Mouse (Mus musculus) CH12.LX (cell line): ENCODE measurements around the gene Cxcl13. TPM values are rescaled to one million over a fixed set of nuclear protein-coding genes. Genes with fewer than 3 reads are reported as not detected.
A peak's percentile ranks its signal among the peaks of the same experiment; 100 is the strongest.
"Not testable (repeated sequence)": the region's sequence is repeated elsewhere in the genome, so short reads cannot be mapped to it uniquely, and the experiment has no call there.

ENCODE experiments used
- DNase-seq: peaks from one replicate; pipeline ENCODE4 v3.0.0-alpha.2; 2013; ENCODE audit errors: extremely low read depth
- H3K27ac ChIP-seq: 2 replicates; pipeline ENCODE4 v1.5.1; 2012; ENCODE audit warnings: low read depth, mild to moderate bottlenecking, control low read depth, moderate library complexity; ENCODE audit not compliant: insufficient read depth
- H3K27me3 ChIP-seq: replicated peaks from 2 replicates; pipeline ENCODE3; 2012; ENCODE audit warnings: inconsistent platforms
- H3K36me3 ChIP-seq, 2 experiments: replicated peaks in 1 of 2; 2 replicates each; pipeline versions ENCODE3 to v1.6.1; 2012; ENCODE audit warnings: inconsistent platforms in 1 of 2, low read length in 1 of 2, mild to moderate bottlenecking in 1 of 2, mixed read lengths in 1 of 2, moderate library complexity in 1 of 2; ENCODE audit not compliant: control insufficient read depth in 1 of 2, insufficient read depth in 1 of 2
- H3K4me1 ChIP-seq, 2 experiments: 2 replicates each; pipeline ENCODE4 v1.6.1; 2012; ENCODE audit warnings: inconsistent platforms in 1 of 2, moderate library complexity in 1 of 2; ENCODE audit not compliant: insufficient read depth in 2 of 2, control insufficient read depth in 1 of 2
- H3K4me2 ChIP-seq: 2 replicates; pipeline ENCODE4 v1.6.1; 2012; ENCODE audit warnings: low read depth, mild to moderate bottlenecking, control low read depth; ENCODE audit not compliant: poor library complexity, insufficient read depth, severe bottlenecking
- H3K4me3 ChIP-seq, 3 experiments: fragments of 150-350 bp in 1 of 3; sonication (generic) in 1 of 3; replicated peaks in 1 of 3; 2 replicates each; pipeline versions ENCODE3 to v1.5.1; 2011 to 2012; ENCODE audit warnings: low read depth in 2 of 3, low read length in 2 of 3, mild to moderate bottlenecking in 2 of 3, moderate library complexity in 2 of 3, control low read depth in 1 of 3, improper control_type of control experiment in 1 of 3, inconsistent platforms in 1 of 3, mixed read lengths in 1 of 3; ENCODE audit not compliant: poor library complexity in 1 of 3
- H3K79me2 ChIP-seq: replicated peaks from 2 replicates; pipeline ENCODE4 v1.6.1; 2012; ENCODE audit warnings: mild to moderate bottlenecking, moderate library complexity; ENCODE audit not compliant: control insufficient read depth, poor library complexity, insufficient read depth, severe bottlenecking; ENCODE audit errors: extremely low read depth
- H3K9ac ChIP-seq: 2 replicates; pipeline ENCODE4 v1.6.1; 2012; ENCODE audit warnings: low read depth, mild to moderate bottlenecking, control low read depth, moderate library complexity; ENCODE audit not compliant: insufficient read depth
- H3K9me3 ChIP-seq: replicated peaks from 2 replicates; pipeline ENCODE3; 2012; ENCODE audit warnings: low read length, inconsistent platforms, mixed read lengths
- BHLHE40 ChIP-seq: IDR thresholded peaks from 2 replicates; pipeline ENCODE4 v1.6.1; 2011; ENCODE audit warnings: mild to moderate bottlenecking, low read depth, low read length, improper control_type of control experiment
- CHD1 ChIP-seq: IDR thresholded peaks from 2 replicates; pipeline ENCODE4 v1.6.1; 2012; ENCODE audit warnings: low read depth, low read length, improper control_type of control experiment, inconsistent platforms
- CTCF ChIP-seq, 2 experiments: IDR thresholded peaks in 1 of 2; conservative IDR thresholded peaks in 1 of 2; 2 replicates each; pipeline ENCODE4 v1.5.1; 2011 to 2012; ENCODE audit warnings: low read depth in 2 of 2, low read length in 2 of 2, improper control_type of control experiment in 1 of 2, inconsistent platforms in 1 of 2, mild to moderate bottlenecking in 1 of 2, moderate library complexity in 1 of 2
- E2F4 ChIP-seq: IDR thresholded peaks from 2 replicates; pipeline ENCODE4 v1.6.1; 2011; ENCODE audit warnings: low read depth, low read length, improper control_type of control experiment; ENCODE audit not compliant: insufficient replicate concordance
- HCFC1 ChIP-seq: IDR thresholded peaks from 2 replicates; pipeline ENCODE4 v1.6.1; 2012; ENCODE audit warnings: low read depth, mild to moderate bottlenecking, inconsistent platforms, low read length, improper control_type of control experiment
- JUN ChIP-seq: IDR thresholded peaks from 2 replicates; pipeline ENCODE4 v1.6.1; 2011; ENCODE audit warnings: low read depth, mild to moderate bottlenecking, low read length, improper control_type of control experiment, moderate library complexity; ENCODE audit not compliant: insufficient read depth
- MAX ChIP-seq: IDR thresholded peaks from 2 replicates; pipeline ENCODE4 v1.6.1; 2011; ENCODE audit warnings: low read length, improper control_type of control experiment
- MXI1 ChIP-seq: IDR thresholded peaks from 2 replicates; pipeline ENCODE4 v1.6.1; 2011; ENCODE audit warnings: mild to moderate bottlenecking, low read depth, low read length, improper control_type of control experiment
- MYC ChIP-seq: IDR thresholded peaks from 2 replicates; pipeline ENCODE4 v1.6.1; 2011; ENCODE audit warnings: low read depth, mild to moderate bottlenecking, improper control_type of control experiment, low read length
- RAD21 ChIP-seq: IDR thresholded peaks from 2 replicates; pipeline ENCODE4 v1.6.1; 2011; ENCODE audit warnings: low read depth, mild to moderate bottlenecking, low read length, improper control_type of control experiment, moderate library complexity
- SIN3A ChIP-seq: IDR thresholded peaks from 2 replicates; pipeline ENCODE4 v1.6.1; 2012; ENCODE audit warnings: low read length, improper control_type of control experiment, inconsistent platforms
- SMC3 ChIP-seq: IDR thresholded peaks from 2 replicates; pipeline ENCODE4 v1.6.1; 2011; ENCODE audit warnings: low read depth, low read length, improper control_type of control experiment
- TBP ChIP-seq: conservative IDR thresholded peaks from 2 replicates; pipeline ENCODE4 v1.6.1; 2011; ENCODE audit warnings: low read depth, low read length, improper control_type of control experiment
- ZNF384 ChIP-seq: IDR thresholded peaks from 2 replicates; pipeline ENCODE4 v1.6.1; 2012; ENCODE audit warnings: low read depth, low read length, improper control_type of control experiment, inconsistent platforms
- dilution Hi-C: fragments of 300-500 bp; cut with MboI; formaldehyde crosslinking; loops from 2 replicates; pipeline ENCODE4 v1.14.3; 2020; ENCODE audit warnings: low sequenced_read_pairs; ENCODE audit not compliant: extremely low pct_unique_long_range_greater_than_20kb, extremely low pct_ligation_motif_present
- in situ Hi-C: fragments of 300-500 bp; cut with MboI; formaldehyde crosslinking; loops from 3 replicates; pipeline ENCODE4 v1.14.3; 2019; ENCODE audit warnings: low sequenced_read_pairs, low pct_ligation_motif_present, low pct_unique_long_range_greater_than_20kb, mixed read lengths
- polyA plus RNA-seq: library from polyadenylated mRNA; unstranded; fragments of >175 nt; gene quantifications from 2 replicates; pipeline ENCODE4 v1.2.1, GENCODE M21; 2012; ENCODE audit warnings: low read depth; ENCODE audit not compliant: insufficient read length
- total RNA-seq, 2 experiments: library from RNA; depleted of rRNA; stranded (reverse); fragments of 300-350 nt in 1 of 2; fragments of >200 nt in 1 of 2; gene quantifications; 2 replicates each; pipeline ENCODE4 v1.2.3; 2012 to 2014

Gene Cxcl13
- total and polyA plus RNA-seq, 3 experiments, result not detected

GRCm38 (mm10) chr5:95966621-95967020 lies 9.9 kb downstream of the Cxcl13 start:
- Histone ChIP-seq H3K9me3 (no peaks in the 10 kb centered on the region), H3K9ac (no peak overlapping the region), H3K4me1 (0 out of 4 replicates have a peak, but pooled peaks cover 0 to 4% of the 10 kb centered on the region in 2 experiments), H3K36me3 (no peaks in the 10 kb centered on the region)
- no peak for DNase-seq
- TF ChIP-seq CHD1, result no peak
- TF ChIP-seq, all 38 proteins: peak for 0
- H3K79me2 ChIP-seq, result no peaks in the 10 kb centered on the region
- no peaks in the 10 kb centered on the region for H3K27me3 ChIP-seq
- dilution Hi-C loops (no loop called here), in situ Hi-C loops (no loop called here)
- H3K4me2 ChIP-seq, result no peak overlapping the region
- H3K27ac ChIP-seq, result no peak overlapping the region
- no peak overlapping the region for H3K4me3 ChIP-seq

- no peaks in the 10 kb centered on the region for H3K9me3 ChIP-seq
- peaks cover 4 to 10% of the 10 kb centered on the region in 2 experiments; a peak in 3 of 4 replicates for H3K4me1 ChIP-seq
- H3K27ac ChIP-seq, result no peak overlapping the region
- dilution Hi-C loops, result no loop called here
- DNase-seq, result peak; percentile 66
- no peak overlapping the region for H3K4me3 ChIP-seq
- no peaks in the 10 kb centered on the region for H3K79me2 ChIP-seq
- H3K27me3 ChIP-seq, result no peaks in the 10 kb centered on the region
- in situ Hi-C loops, result no loop called here
- H3K9ac ChIP-seq, result no peak overlapping the region
- TF ChIP-seq CTCF (conservative IDR thresholded peaks at IDR 0.05 in 1 of 2, IDR thresholded peaks at IDR 0.05 in 1 of 2; ENCODE audit: low read depth in 2 of 2, low read length in 2 of 2), result peak; percentile 74 to 76
- TF ChIP-seq RAD21, result peak; percentile 62
- no peak for TF ChIP-seq MAX
- peak; percentile 59 for TF ChIP-seq SMC3
- no peak overlapping the region for H3K4me2 ChIP-seq
- no peaks in the 10 kb centered on the region for H3K36me3 ChIP-seq
These were observed 14.1 kb downstream of the Cxcl13 start for GRCm38 (mm10) chr5:95970845-95971244.

- H3K9me3 ChIP-seq, result no peaks in the 10 kb centered on the region
- no peak overlapping the region for H3K4me2 ChIP-seq
- no peaks in the 10 kb centered on the region for H3K36me3 ChIP-seq
- TF ChIP-seq MXI1 (no peak), CHD1 (no peak), E2F4 (no peak), JUN (no peak), MYC (no peak), BHLHE40 (no peak), HCFC1 (no peak), TBP (no peak), ZNF384 (no peak), SIN3A (no peak)
- no peak overlapping the region for H3K9ac ChIP-seq
- no peaks in the 10 kb centered on the region for H3K27me3 ChIP-seq
- no peak overlapping the region for H3K27ac ChIP-seq
- DNase-seq, result no peak
- H3K79me2 ChIP-seq, result no peaks in the 10 kb centered on the region
- dilution Hi-C loops, result no loop called here
- in situ Hi-C loops, result no loop called here
- no peak overlapping the region for H3K4me3 ChIP-seq
- peaks cover 4 to 10% of the 10 kb centered on the region in 2 experiments; a peak in 3 of 4 replicates for H3K4me1 ChIP-seq
These were observed 15.5 kb downstream of the Cxcl13 start for GRCm38 (mm10) chr5:95972208-95972607.

- H3K27me3 ChIP-seq, H3K4me2 ChIP-seq, H3K4me3 ChIP-seq, H3K79me2 ChIP-seq, H3K9ac ChIP-seq, H3K9me3 ChIP-seq, in situ Hi-C loops, dilution Hi-C loops, H3K27ac ChIP-seq, H3K36me3 ChIP-seq, DNase-seq: not testable (repeated sequence)
- peaks cover 4 to 10% of the 10 kb centered on the region in 2 experiments; a peak in 3 of 4 replicates for H3K4me1 ChIP-seq
These were observed 17.1 kb downstream of the Cxcl13 start for GRCm38 (mm10) chr5:95973806-95974205.
